Mouse (Mus musculus): ENCODE results near the gene Crxos.
A peak's percentile ranks its signal among the peaks of the same experiment; 100 is the strongest.

DNA sequence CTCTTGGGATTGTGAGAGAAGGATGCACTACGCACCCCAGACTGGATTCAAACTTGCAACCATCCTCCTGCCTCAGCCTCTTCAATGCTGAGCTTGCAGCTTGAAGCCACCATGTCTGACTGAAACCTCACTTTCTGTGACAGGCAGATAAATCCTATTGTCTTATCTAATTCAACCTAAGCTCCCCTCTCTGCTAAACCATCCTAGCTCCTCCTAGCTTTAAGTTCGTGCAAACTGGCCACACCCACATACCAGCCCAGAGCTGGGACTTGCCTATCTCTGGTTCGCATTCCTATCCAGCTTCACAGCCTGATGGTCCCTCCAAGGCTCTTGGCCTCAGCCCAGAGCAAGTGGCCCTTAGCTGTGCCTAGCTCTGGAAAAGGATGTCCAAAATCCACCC is 70.0 kb downstream of the Crxos start:
- peak; percentile 37; the same call in 1 of the 2 replicates for TF ChIP-seq GATA1 (IDR thresholded peaks at IDR 0.05; ENCODE audit: low read length)
- TF ChIP-seq TAL1 (IDR thresholded peaks at IDR 0.05; ENCODE audit: low read length), result peak; percentile 51; the same call in 2 of the 3 replicates

Measured in erythroblast, embryonic 14.5 days (primary cell).